Mouse (Mus musculus) 416B (cell line): Measurements from ENCODE around the gene Rbms1.

Experiments
- DNase-seq: peaks from one replicate; pipeline ENCODE4 v3.0.0; 2011; ENCODE audit warnings: low read depth

The Rbms1 gene

GRCm38 (mm10) chr2:60918401-60918800 lies 44.6 kb downstream of the Rbms1 start:
- no peak for DNase-seq

GRCm38 (mm10) chr2:60914524-60915280 lies 48.3 kb downstream of the Rbms1 start:
- DNase-seq: no peak

DNA sequence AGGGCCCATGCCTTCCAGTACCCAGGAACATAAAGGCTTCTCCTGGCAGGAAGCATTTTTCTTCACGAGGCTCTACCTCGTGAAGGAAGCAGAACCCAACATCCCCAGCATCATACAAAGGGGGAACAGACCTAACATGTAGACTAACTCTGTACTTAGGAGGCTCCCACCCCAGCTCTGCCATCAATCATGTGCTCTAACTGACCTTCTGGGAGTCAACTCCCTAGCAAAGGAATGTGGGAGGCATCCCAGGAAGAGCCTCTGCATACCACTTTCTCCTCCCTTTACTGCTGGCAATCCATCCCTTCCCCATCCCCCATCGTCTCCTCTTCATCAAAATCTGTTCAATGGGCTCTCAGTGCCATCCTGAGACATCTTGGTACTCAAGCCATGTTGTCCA lies 49.7 kb downstream of the Rbms1 start:
- no peak for DNase-seq

GRCm38 (mm10) chr2:60911716-60912115 lies 51.3 kb downstream of the Rbms1 start:
- no peak for DNase-seq

DNA sequence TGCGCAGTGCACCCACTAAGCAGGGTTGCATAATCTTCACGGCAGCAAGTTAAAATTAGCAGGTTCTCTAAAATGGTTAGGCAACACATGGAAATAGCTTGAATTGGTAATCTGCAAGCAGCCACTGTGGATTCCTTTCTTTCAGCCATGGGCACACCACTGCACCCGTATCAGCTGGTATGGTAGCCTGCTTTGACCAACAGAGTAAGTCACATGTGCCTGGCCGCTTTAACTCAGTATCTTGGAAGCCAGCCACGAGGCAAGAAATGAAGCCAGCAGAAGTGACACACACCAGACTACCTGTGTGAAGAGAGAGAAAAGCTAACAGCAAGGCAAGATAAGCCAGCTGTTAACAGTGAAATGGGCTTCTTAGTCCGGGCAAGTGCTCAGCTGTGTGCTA lies 52.2 kb downstream of the Rbms1 start:
- DNase-seq: peak; percentile 71

DNA sequence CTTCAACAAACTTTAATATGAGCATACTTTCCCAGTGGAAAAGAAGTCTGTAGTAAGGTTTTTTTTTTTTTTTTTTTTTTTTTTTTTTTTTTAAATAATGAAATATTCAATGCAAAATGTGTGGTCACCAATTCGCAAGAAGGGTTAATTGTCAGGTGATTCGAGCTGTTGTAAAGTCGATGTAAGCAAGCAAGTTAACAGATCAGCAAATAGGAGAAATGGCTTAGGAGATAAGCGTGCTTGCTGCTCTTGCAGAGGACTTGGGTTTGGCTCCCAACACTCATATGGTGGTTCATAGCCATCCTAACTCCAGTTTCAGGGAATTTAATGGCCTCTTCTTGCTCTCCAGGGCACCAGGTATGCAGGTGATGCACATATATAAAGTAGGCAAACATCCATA lies 54.4 kb downstream of the Rbms1 start:
- no peak for DNase-seq

DNA sequence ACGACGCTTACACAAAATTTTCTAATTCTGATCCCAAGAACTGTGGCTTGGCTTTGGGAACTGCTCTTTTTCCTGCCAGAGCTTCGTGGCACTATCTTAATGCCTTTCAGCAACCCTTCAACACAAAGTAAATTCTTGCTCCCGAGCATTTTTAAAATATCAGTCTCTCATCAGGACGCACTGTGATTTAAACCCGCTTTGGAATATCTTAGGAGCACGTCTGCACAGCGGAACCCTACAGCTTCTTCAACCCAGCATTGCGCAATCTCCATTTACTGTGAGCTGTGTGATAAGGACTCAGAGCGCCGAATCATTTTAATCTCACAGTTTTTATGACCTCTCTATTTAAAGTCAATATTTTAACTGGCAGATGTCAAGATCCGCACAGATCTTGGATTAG lies 54.9 kb downstream of the Rbms1 start:
- DNase-seq: peak; percentile 80

DNA sequence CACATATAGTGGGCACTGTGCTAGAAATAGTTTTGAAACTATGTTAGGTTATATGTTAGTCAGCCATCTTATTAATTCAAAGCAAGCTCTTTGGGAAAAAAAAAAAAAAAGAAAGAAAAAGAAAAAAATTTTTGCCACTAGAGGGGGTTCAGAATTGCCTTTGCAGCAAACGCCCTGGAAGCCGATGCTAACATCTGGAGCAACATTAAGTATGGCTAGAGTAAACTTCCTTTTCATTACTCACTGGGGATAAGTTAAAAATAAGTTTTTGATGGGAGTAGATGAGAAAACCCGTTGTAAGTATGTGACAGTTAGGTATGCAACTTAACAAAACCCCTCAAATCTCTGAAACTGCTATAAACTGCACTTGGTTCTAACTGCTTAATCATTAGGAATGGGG lies 57.7 kb downstream of the Rbms1 start:
- peak; percentile 82 for DNase-seq

- peak; percentile 67 for DNase-seq
Measured at GRCm38 (mm10) chr2:60904141-60904540, 58.9 kb downstream of the Rbms1 start.

DNA sequence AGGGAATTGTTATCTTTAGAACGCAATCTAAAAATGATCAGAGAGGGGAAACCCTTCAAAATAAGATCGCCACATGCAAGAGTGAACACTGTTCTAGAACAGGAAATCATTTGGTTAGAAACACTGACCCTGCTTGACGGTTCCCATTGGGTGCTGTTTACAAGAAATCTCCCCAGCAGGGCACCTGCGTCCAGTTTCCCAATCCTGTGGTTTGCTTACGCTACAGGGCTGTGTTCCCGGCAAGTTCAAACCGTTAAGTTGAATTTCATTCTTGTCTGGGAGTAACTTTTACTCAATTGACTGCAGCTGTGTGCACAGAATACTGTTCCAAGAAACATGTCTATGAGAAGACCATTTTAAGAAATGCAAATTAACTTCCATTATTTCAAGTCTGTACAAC lies 59.5 kb downstream of the Rbms1 start:
- DNase-seq: peak; percentile 89

- DNase-seq: peak; percentile 79
Measured at GRCm38 (mm10) chr2:60902446-60903137, 60.4 kb downstream of the Rbms1 start.

GRCm38 (mm10) chr2:60901511-60901951 lies 61.5 kb downstream of the Rbms1 start:
- DNase-seq: peak; percentile 99

DNA sequence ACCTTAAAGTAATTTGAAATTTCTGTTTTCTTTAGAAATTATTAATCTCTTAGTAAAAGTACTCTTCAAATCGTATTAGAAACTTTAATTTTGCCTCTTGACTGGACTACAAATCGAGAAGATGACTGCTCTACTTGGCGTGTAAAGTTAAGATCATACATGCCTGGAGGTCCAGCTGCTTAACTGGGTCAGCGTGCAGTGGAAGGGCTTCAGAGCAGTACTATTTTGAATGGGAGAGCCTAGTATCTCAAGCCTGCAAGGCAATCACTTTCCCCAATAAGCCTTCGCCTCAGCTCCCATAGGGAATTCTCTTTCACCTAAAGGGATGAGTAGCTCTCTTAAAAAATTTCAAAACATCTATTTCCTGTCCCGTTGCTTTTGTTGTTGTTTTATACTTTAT lies 62.0 kb downstream of the Rbms1 start:
- no peak for DNase-seq

- DNase-seq: no peak
Measured at GRCm38 (mm10) chr2:60893042-60893441, 70.0 kb downstream of the Rbms1 start.

DNA sequence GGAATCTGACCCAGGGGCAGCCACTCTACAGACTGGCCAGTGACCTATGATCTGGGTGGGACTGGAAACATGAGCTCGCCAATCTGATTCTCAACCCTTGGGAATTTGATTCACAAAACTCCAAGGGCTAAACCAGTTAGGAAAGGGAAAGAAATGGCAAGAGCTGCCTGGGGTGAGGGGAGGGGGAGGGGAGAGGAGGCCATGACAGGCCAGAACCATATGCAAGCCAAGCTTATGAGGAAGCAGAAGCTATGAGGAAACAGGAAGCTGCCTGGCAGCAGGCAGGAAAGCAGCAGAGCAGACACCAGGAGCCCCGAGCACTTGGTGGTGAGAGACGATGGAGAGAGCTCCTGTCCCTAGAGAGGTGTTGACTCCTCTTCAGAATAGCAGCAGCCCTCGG lies 79.1 kb downstream of the Rbms1 start:
- peak; percentile 72 for DNase-seq

DNA sequence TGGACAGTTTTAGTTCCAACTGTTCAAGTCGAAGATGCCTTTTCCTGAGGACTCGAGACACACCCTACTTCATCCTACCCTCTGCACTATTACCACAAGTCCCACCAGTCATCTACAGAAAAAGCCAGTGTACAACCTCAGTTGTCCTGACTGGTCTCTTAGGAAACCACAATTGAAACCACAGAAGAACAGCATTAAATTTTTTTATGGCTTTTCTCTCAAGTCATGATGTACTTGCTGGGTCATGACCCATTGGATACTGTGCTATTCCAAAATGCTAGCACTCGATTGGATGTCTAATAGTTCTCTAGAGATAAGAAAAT lies 80.0 kb downstream of the Rbms1 start:
- peak; percentile 92 for DNase-seq

GRCm38 (mm10) chr2:60882202-60883042 lies 80.6 kb downstream of the Rbms1 start:
- DNase-seq: no peak

- DNase-seq: no peak
Measured at GRCm38 (mm10) chr2:60881571-60882041, 81.4 kb downstream of the Rbms1 start.

- no peak for DNase-seq
Measured at GRCm38 (mm10) chr2:60880789-60881570, 82.0 kb downstream of the Rbms1 start.

GRCm38 (mm10) chr2:60879966-60880788 lies 82.8 kb downstream of the Rbms1 start:
- peak; percentile 79 for DNase-seq
